Mouse (Mus musculus) ES-E14 (cell line): Measurements from ENCODE around the gene Tars2. TPM values are rescaled to one million over a fixed set of nuclear protein-coding genes. Genes with fewer than 3 reads are reported as not detected.
A peak's percentile ranks its signal among the peaks of the same experiment; 100 is the strongest.

Experiments used
- DNase-seq: peaks from one replicate; pipeline ENCODE4 v3.0.0-alpha.2; 2013; ENCODE audit warnings: low read depth, low spot score
- H3K27ac ChIP-seq: 2 replicates; pipeline ENCODE4 v1.5.1; 2012; ENCODE audit warnings: low read depth, mild to moderate bottlenecking, low read length, moderate library complexity, mixed read lengths; ENCODE audit not compliant: poor library complexity, insufficient read depth, severe bottlenecking
- H3K36me3 ChIP-seq: 2 replicates; pipeline ENCODE4 v1.6.1; 2012; ENCODE audit warnings: mild to moderate bottlenecking, low read length, moderate library complexity, mixed read lengths; ENCODE audit not compliant: control insufficient read depth, poor library complexity, insufficient read depth, severe bottlenecking
- H3K4me1 ChIP-seq, 2 experiments: fragments of 150-350 bp in 1 of 2; sonication (generic) in 1 of 2; 2 replicates each; pipeline ENCODE4 v1.6.1; 2012; ENCODE audit warnings: low read length in 2 of 2, mild to moderate bottlenecking in 1 of 2, mixed read lengths in 1 of 2; ENCODE audit not compliant: control insufficient read depth in 2 of 2, insufficient read depth in 2 of 2, poor library complexity in 1 of 2
- H3K4me3 ChIP-seq, 2 experiments: fragments of 150-350 bp in 1 of 2; sonication (generic) in 1 of 2; 2 replicates each; pipeline ENCODE4 v1.5.1; 2012; ENCODE audit warnings: low read length in 2 of 2, low read depth in 1 of 2, mild to moderate bottlenecking in 1 of 2, mixed read lengths in 1 of 2; ENCODE audit not compliant: insufficient read depth in 1 of 2, poor library complexity in 1 of 2, severe bottlenecking in 1 of 2
- H3K9ac ChIP-seq: 2 replicates; pipeline ENCODE4 v1.6.1; 2012; ENCODE audit warnings: low read depth, mild to moderate bottlenecking, low read length, mixed read lengths; ENCODE audit not compliant: poor library complexity, insufficient read depth, severe bottlenecking
- H3K9me3 ChIP-seq: fragments of 150-350 bp; sonication (generic); 2 replicates; pipeline ENCODE4 v1.6.1; 2012; ENCODE audit warnings: low read depth, mild to moderate bottlenecking, low read length; ENCODE audit not compliant: control insufficient read depth, insufficient read depth
- CHD2 ChIP-seq: IDR thresholded peaks from 2 replicates; pipeline ENCODE4 v1.6.1; 2014; ENCODE audit warnings: mild to moderate bottlenecking, low read depth, low read length, inconsistent platforms
- HCFC1 ChIP-seq: IDR thresholded peaks from 2 replicates; pipeline ENCODE4 v1.6.1; 2012; ENCODE audit warnings: low read length, inconsistent platforms, borderline replicate concordance; ENCODE audit not compliant: insufficient read depth
- MAFK ChIP-seq: IDR thresholded peaks from 2 replicates; pipeline ENCODE4 v1.6.1; 2014; ENCODE audit warnings: mild to moderate bottlenecking, low read depth, low read length, inconsistent platforms; ENCODE audit not compliant: insufficient read depth
- ZC3H11A ChIP-seq: IDR thresholded peaks from 2 replicates; pipeline ENCODE4 v1.6.1; 2012; ENCODE audit warnings: low read depth, mild to moderate bottlenecking, inconsistent platforms, low read length, borderline replicate concordance
- ZNF384 ChIP-seq: IDR thresholded peaks from 2 replicates; pipeline ENCODE4 v1.6.1; 2012; ENCODE audit warnings: low read depth, low read length, inconsistent platforms
- in situ Hi-C, 2 experiments: fragments of 600-800 bp; cut with MboI; formaldehyde crosslinking; loops; one replicate each; pipeline ENCODE4 v1.15.1; 2025; ENCODE audit warnings: low sequenced_read_pairs in 2 of 2, inconsistent platforms in 1 of 2; ENCODE audit not compliant: unreplicated experiment in 2 of 2
- total RNA-seq: library from RNA; depleted of rRNA; stranded (reverse); fragments of 300-350 nt; gene quantifications from 2 replicates; pipeline ENCODE4 v1.2.3, GENCODE M21; 2012

The Tars2 gene
- total RNA-seq, 1 experiment = 85.9 TPM

DNA sequence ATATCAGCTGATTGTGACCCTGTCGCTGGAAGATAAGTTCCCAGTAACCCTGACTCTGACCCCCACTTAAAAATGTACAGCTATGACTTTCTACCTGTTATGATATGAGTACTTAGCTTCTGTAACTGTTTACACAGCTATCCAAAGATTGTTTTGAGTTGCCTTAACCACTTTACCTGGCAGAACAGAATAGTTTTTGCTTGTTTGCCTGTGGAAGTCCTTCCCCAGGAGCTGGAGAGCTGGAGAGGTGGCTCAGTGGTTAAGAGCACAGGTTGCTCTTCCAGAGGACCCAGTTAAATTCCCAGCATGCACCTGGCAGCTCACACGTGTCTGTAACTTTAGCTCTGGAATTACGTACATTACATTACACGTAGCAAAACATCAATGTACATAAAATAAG lies 55.4 kb downstream of the Tars2 start:
- no peak overlapping the region for H3K27ac ChIP-seq
- TF ChIP-seq ZC3H11A (no peak), HCFC1 (no peak), CHD2 (no peak), MAFK (no peak), ZNF384 (no peak)
- H3K9ac ChIP-seq = no peak overlapping the region
- H3K4me3 ChIP-seq = no peak overlapping the region
- no peak for DNase-seq
- peaks cover 5 to 21% of the 10 kb centered on the region in 2 experiments; a peak in 3 of 4 replicates for H3K4me1 ChIP-seq
- in situ Hi-C loops = no loop called here
- H3K9me3 ChIP-seq = no peaks in the 10 kb centered on the region
- H3K36me3 ChIP-seq = no peaks in the 10 kb centered on the region

DNA sequence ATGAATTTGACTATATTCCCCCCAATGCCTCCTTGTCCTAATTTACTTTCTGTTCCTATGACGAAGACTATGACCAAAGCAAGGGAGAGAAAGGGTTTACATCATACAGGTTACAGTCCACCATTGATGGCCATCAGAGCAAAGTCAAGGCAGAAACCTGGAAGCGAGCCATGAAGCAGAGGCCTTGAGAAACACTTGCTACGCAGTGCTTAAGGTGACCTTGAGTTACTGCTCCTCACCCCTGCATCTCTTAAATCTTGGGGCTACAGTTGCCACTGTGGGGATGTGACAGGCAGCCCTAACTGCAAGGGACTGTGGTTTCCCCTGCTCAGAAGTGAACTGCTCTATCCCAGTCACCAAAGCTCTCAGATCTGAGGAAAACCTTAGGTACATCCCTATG lies 56.7 kb downstream of the Tars2 start:
- H3K4me1 ChIP-seq = peaks cover 5 to 22% of the 10 kb centered on the region in 2 experiments; a peak in 3 of 4 replicates
- DNase-seq = no peak
- in situ Hi-C loops = no loop called here
- no peak overlapping the region for H3K9ac ChIP-seq
- no peaks in the 10 kb centered on the region for H3K36me3 ChIP-seq
- H3K4me3 ChIP-seq = no peak overlapping the region
- TF ChIP-seq ZC3H11A = no peak
- TF ChIP-seq ZNF384 = no peak
- TF ChIP-seq CHD2 = no peak
- TF ChIP-seq HCFC1 = no peak
- TF ChIP-seq MAFK = no peak
- H3K9me3 ChIP-seq = no peaks in the 10 kb centered on the region
- H3K27ac ChIP-seq = no peak overlapping the region

DNA sequence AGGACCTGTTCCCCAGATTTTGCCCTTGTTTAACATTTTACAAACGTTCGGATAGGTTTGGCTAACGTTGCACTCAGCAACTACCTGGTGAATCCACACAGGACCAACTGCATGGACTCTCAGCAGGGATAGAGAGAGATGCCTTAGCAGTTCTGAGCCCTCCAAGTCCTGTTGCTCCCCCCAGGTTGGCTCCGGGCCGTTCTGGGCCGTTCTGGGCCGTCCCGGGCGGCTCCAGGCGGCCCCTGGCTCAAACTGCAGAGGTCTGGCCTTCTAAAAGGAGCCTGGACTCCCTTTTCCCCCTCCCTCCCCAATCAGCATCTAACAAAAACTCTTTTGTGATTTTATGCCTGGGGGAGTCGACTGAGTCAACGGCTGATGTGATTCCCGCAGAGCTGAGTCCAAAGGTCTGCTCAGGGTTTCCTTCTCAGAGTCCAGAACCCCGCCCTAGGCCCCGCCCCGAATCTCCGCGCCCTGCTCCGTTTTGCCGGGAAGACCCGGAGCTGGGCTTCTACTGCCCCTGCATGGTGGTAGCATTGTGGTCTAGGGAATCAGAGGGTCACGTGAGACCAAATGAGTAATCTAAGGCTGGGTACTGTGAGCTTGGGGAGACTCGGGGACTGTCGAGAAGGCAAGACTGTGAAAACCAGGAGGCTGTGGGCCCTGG lies 58.0 kb downstream of the Tars2 start:
- Histone ChIP-seq H3K36me3 (no peaks in the 10 kb centered on the region), H3K9ac (peak overlapping the region; percentile 58; the same call in 1 of the 2 replicates), H3K4me1 (peaks cover 5 to 22% of the 10 kb centered on the region in 2 experiments; a peak in 3 of 4 replicates), H3K4me3 (peak overlapping the region; percentile 25 to 42), H3K9me3 (no peaks in the 10 kb centered on the region), H3K27ac (peak overlapping the region; percentile 88)
- in situ Hi-C loops = no loop called here
- peak; percentile 97 for DNase-seq
- TF ChIP-seq MAFK (no peak), CHD2 (no peak), ZNF384 (no peak), ZC3H11A (no peak), HCFC1 (no peak)

DNA sequence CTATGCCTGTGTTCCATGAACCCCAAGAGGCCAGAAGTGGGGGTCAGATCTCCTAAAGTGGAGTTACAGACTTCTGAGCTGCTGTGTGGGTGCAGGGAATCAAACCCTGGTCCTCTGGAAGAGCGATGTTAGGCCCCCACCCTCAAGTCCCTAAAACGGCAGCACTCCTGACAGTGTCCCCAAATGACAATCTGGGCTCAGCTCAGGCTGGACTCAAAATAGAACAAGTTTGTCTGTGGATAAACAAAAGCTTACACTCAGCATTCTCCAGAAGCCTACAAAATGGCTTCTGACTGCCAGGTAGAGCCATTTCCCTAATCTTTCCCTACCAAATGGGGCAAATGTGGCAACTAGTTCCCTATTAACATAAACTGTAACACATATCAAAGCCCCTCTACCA lies 58.9 kb downstream of the Tars2 start:
- peak overlapping the region; percentile 88; the same call in 1 of the 2 replicates for H3K27ac ChIP-seq
- TF ChIP-seq HCFC1 (no peak), MAFK (no peak)
- no peaks in the 10 kb centered on the region for H3K9me3 ChIP-seq
- DNase-seq = no peak
- H3K4me1 ChIP-seq = peaks cover 5 to 22% of the 10 kb centered on the region in 2 experiments; a peak in 3 of 4 replicates
- H3K4me3 ChIP-seq = peak overlapping the region in 1 of 2 experiments; percentile 25; a peak in 1 of 4 replicates
- H3K36me3 ChIP-seq = no peaks in the 10 kb centered on the region
- in situ Hi-C loops = no loop called here
- H3K9ac ChIP-seq = peak overlapping the region; percentile 53; the same call in 1 of the 2 replicates

DNA sequence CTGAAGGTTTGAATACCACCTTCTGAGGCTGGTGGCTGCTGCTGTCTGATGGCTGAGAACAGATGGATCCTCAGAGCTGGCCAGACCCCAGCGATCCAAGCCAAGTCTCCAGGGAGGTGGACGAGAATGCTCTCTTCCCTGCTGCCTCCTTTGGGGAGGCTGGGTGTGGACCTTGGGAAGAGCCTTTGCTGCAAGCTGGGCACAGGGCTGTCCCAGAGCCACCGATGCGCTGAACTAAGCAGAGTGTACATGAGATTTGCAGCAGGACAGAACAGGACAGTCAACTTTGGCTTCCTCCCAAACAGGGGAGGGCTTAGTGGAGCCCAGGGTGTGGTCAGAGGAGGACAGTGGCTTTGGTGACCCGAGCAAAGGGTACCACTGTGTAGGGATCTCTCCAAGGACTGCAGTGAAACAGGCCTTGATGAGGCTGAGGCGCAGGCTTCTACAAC lies 59.7 kb downstream of the Tars2 start:
- H3K9ac ChIP-seq = no peak overlapping the region
- H3K9me3 ChIP-seq = no peaks in the 10 kb centered on the region
- DNase-seq = no peak
- peaks cover 5 to 22% of the 10 kb centered on the region in 2 experiments; a peak in 3 of 4 replicates for H3K4me1 ChIP-seq
- in situ Hi-C loops = no loop called here
- H3K27ac ChIP-seq = no peak overlapping the region
- no peak for TF ChIP-seq ZC3H11A
- no peak for TF ChIP-seq ZNF384
- no peak for TF ChIP-seq CHD2
- TF ChIP-seq MAFK = no peak
- no peak for TF ChIP-seq HCFC1
- no peak overlapping the region for H3K4me3 ChIP-seq
- H3K36me3 ChIP-seq = no peaks in the 10 kb centered on the region
